Mouse (Mus musculus) forebrain, embryonic 10.5 days (tissue): ENCODE results near the gene Paf1. TPM values are rescaled to one million over a fixed set of nuclear protein-coding genes. Genes with fewer than 3 reads are reported as not detected.

Experiments
- DNase-seq: peaks from one replicate; pipeline ENCODE4 v3.0.0-alpha.2; 2017; ENCODE audit warnings: low spot score; ENCODE audit errors: extremely low spot score
- H3K27ac ChIP-seq: fragments of 300-500 bp; sonication (generic); 2 replicates; pipeline ENCODE4 v1.5.1; 2016; ENCODE audit warnings: mild to moderate bottlenecking
- H3K27me3 ChIP-seq: fragments of 300-500 bp; sonication (generic); 2 replicates; pipeline ENCODE4 v1.6.1; 2016; ENCODE audit warnings: mild to moderate bottlenecking; ENCODE audit not compliant: poor library complexity, severe bottlenecking
- H3K36me3 ChIP-seq: fragments of 300-500 bp; sonication (generic); replicated peaks from 2 replicates; pipeline ENCODE4 v1.6.1; 2016; ENCODE audit warnings: mild to moderate bottlenecking, moderate library complexity
- H3K4me1 ChIP-seq: fragments of 300-500 bp; sonication (generic); 2 replicates; pipeline ENCODE4 v1.6.1; 2016
- H3K4me3 ChIP-seq: fragments of 300-500 bp; sonication (generic); 2 replicates; pipeline ENCODE4 v1.5.1; 2016; ENCODE audit warnings: mild to moderate bottlenecking, moderate library complexity
- H3K9me3 ChIP-seq: fragments of 300-500 bp; sonication (generic); 2 replicates; pipeline ENCODE4 v1.6.1; 2016; ENCODE audit warnings: mild to moderate bottlenecking, moderate library complexity
- WGBS: fragments of 180-500 bp; shearing (Covaris S2); methylation state at CpG from one replicate; pipeline ENCODE4 v1.1.7; 2016; 5-methylcytosine and 5-hydroxymethylcytosine counted together
- polyA plus RNA-seq: library from polyadenylated mRNA; unstranded; fragments of >200 nt; fragmentation: Nextera tagmentation; extraction: Ambion mirVana; gene quantifications from 2 replicates; pipeline ENCODE4 v1.2.1, GENCODE M21; 2016

The Paf1 gene
- polyA plus RNA-seq, 1 experiment from 2014 or later: 82.3 TPM

DNA sequence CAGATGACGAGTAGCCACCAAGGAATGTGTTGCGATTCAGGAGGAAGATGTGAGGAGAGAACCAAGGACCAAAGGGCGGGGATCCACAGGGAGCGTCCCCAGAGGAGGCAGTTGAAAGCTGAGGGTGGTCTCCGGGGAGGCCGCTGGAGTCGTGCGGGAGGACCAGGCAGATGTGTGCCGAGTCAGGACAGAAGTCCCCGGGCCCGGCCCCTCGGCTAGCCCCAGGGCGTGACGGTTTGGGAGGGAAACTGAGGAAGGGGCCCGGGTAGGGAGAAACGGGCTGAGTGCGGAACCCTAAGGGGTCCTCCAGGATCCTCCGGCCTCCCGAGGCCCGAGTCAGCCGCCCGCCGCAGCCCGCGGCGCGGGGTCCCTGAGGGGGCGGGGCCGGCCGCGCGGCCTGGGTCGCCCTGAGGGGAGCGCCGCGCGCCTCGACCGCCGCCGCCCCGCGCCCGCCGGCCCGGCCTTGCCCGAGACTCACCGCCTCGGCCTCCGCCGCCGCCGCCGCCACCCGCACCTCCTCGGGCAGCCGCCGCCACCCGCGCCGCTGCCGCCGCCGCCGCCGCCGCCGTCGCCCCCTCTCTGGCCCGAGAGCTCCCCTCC is 43.0 kb downstream of the Paf1 start:
- H3K27ac ChIP-seq: peak overlapping the region; percentile 91
- DNase-seq: peak; percentile 38
- peaks cover 42% of the 10 kb centered on the region for H3K4me1 ChIP-seq
- WGBS: 5% methylated on average over 65 of the region's 70 CpGs
- H3K9me3 ChIP-seq: no peaks in the 10 kb centered on the region
- H3K27me3 ChIP-seq: no peaks in the 10 kb centered on the region
- peak overlapping the region; percentile 93 for H3K4me3 ChIP-seq
- peaks cover 34% of the 10 kb centered on the region for H3K36me3 ChIP-seq

DNA sequence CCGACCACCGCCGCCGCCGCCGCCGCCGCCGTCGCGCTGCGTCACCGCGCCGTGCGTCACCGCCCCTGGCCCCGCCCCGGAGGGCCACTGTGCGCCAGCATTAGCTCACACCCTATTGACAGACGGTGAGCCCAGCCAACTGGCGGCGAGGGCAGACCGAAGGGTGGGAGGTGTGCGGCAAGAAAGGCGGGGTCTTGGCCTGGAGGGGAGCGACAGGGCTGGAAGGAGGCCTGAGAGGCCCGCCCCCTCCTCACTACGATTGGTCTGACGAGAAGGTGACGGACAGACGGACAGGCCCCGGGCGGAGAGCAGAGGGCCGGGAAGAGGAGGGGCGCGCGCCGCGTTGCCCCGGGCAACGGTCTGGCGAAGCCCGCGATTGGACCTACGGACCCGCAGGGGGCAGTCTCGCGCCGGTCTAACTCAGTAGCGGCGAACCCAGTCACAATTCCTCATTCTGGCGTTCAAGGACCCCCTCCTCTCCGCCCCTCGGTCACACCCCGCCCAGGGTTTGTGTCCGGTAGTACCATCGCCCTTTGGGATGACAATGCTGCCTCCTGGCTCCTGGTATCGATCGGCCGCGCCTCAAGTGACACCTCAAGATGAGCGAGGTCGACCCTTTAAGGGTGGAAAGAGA is 43.6 kb downstream of the Paf1 start:
- H3K9me3 ChIP-seq: no peaks in the 10 kb centered on the region
- under 1% methylated on average over 52 of the region's 64 CpGs for WGBS
- peak overlapping the region; percentile 91 for H3K27ac ChIP-seq
- DNase-seq: peak; percentile 99
- H3K4me1 ChIP-seq: peaks cover 42% of the 10 kb centered on the region
- H3K27me3 ChIP-seq: no peaks in the 10 kb centered on the region
- peaks cover 28% of the 10 kb centered on the region for H3K36me3 ChIP-seq
- peak overlapping the region; percentile 93 for H3K4me3 ChIP-seq

DNA sequence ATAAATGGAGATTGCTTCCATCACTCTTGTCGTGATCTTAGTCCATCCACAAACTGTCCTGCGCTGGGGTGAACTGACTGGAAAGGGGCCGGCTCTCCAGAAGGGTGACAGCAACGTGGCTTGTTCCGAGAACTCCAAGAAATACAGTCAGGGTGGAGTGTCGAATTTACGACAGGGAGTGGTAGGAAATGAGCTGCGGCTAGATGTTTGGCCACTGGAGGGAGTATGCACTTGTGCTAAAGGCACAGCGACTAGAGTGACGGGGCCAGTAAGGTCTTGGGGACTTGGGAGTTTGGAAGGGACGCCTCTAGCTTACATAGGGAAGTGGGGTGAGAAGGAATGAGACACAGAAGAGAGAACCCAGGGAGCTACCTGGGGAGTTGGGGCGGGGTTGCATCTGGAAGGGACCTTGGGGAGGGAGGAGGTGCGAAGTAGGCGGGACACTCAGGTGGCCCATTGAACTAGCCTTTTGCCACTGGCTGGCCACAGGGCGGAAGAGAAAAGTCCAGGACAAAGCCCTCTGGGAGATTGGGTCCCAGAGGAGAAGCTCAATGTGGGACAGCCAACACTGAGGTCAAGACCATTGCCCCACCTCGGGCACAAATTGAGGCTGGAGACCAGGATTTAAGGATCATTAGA is 44.3 kb downstream of the Paf1 start, which contains the start of gene Gmfg:
TSS of gene Gmfg (plus strand) at position 516 of the 639 bp plus-strand sequence.
- Histone ChIP-seq H3K9me3 (no peaks in the 10 kb centered on the region), H3K4me3 (peak within 1 kb of the TSS; percentile 93), H3K27ac (peak within 1 kb of the TSS; percentile 91)

GRCm38 (mm10) chr7:28437964-28438363 is 45.2 kb downstream of the Paf1 start:
- no peak overlapping the region for H3K27ac ChIP-seq
- H3K9me3 ChIP-seq: no peaks in the 10 kb centered on the region
- peaks cover 38% of the 10 kb centered on the region for H3K4me1 ChIP-seq
- H3K27me3 ChIP-seq: no peaks in the 10 kb centered on the region
- DNase-seq: no peak
- H3K36me3 ChIP-seq: peaks cover 12% of the 10 kb centered on the region
- no peak overlapping the region for H3K4me3 ChIP-seq

More for the DNA sequence above, 44.3 kb downstream of the Paf1 start, which contains the start of gene Gmfg:
- WGBS: 2% methylated on average over 16 of the region's 16 CpGs
- no peaks in the 10 kb centered on the region for H3K27me3 ChIP-seq
- DNase-seq: peak; percentile 80
- peaks cover 21% of the 10 kb centered on the region for H3K36me3 ChIP-seq
- peaks cover 42% of the 10 kb centered on the region for H3K4me1 ChIP-seq

DNA sequence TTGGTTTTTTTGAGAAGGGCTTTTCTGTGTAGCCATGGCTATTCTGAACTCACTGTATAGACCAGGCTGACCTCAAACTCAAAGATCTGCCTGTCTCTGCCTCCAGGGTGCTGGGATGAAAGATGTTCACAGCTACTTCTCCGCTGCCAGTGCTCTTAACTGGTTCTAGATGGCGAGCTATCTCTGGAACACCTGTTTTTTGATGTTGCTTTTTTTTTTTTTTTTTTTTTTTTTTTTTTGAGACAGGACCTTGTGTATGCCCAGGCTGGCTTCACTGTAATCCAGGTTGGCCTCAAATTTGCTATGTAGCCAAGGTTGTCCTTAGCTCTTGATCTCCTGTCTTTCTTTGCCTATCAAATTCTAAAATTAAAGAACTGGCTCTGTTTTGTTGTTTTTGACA is 46.0 kb downstream of the Paf1 start:
- Histone ChIP-seq H3K27ac (no peak overlapping the region), H3K27me3 (no peaks in the 10 kb centered on the region), H3K36me3 (peaks cover 5% of the 10 kb centered on the region), H3K4me1 (peaks cover 30% of the 10 kb centered on the region), H3K4me3 (no peak overlapping the region), H3K9me3 (no peaks in the 10 kb centered on the region)
- 85% methylated on average over 2 of the region's 2 CpGs for WGBS
- no peak for DNase-seq

DNA sequence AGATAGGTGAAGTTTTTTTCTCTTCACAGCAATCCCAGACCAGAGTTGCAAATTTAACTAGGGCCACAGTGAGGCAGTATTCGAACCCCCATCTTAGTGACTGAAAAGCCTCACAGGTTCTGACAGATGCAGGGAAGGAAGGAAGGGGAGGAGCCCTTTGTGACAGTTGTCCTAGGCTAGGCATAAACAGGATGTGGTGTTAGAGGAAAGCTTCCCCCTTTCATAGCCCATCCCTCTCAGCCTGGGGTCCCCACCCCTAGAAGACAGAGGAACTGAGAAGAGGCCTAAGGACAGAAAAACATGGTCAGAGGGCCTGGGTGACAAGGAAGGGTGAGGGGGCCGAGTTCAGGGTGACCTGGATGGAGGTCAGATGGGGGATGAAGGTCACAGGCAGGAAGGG is 48.0 kb downstream of the Paf1 start:
- Histone ChIP-seq H3K4me1 (peaks cover 11% of the 10 kb centered on the region), H3K4me3 (no peak overlapping the region), H3K9me3 (no peaks in the 10 kb centered on the region), H3K36me3 (no peaks in the 10 kb centered on the region), H3K27ac (peak overlapping the region; percentile 17; the same call in 1 of the 2 replicates), H3K27me3 (peaks cover 4% of the 10 kb centered on the region)
- 67% methylated on average over 2 of the region's 2 CpGs for WGBS
- no peak for DNase-seq

- WGBS: 89% methylated on average over 14 of the region's 14 CpGs
- H3K4me3 ChIP-seq: no peak overlapping the region
- H3K4me1 ChIP-seq: peaks cover 13% of the 10 kb centered on the region
- peaks cover 8% of the 10 kb centered on the region for H3K27me3 ChIP-seq
- H3K27ac ChIP-seq: no peak overlapping the region
- no peaks in the 10 kb centered on the region for H3K9me3 ChIP-seq
- no peak for DNase-seq
- no peaks in the 10 kb centered on the region for H3K36me3 ChIP-seq
Observed at GRCm38 (mm10) chr7:28441776-28442485, 49.2 kb downstream of the Paf1 start.

GRCm38 (mm10) chr7:28442688-28443087 is 49.9 kb downstream of the Paf1 start:
- WGBS: 55% methylated on average over 4 of the region's 4 CpGs
- no peak overlapping the region for H3K4me3 ChIP-seq
- H3K36me3 ChIP-seq: no peaks in the 10 kb centered on the region
- H3K27me3 ChIP-seq: peaks cover 8% of the 10 kb centered on the region
- no peak overlapping the region for H3K27ac ChIP-seq
- H3K9me3 ChIP-seq: no peaks in the 10 kb centered on the region
- H3K4me1 ChIP-seq: peaks cover 13% of the 10 kb centered on the region
- no peak for DNase-seq

GRCm38 (mm10) chr7:28444344-28444974 is 51.7 kb downstream of the Paf1 start:
- H3K4me1 ChIP-seq: peaks cover 18% of the 10 kb centered on the region
- peaks cover 8% of the 10 kb centered on the region for H3K27me3 ChIP-seq
- no peaks in the 10 kb centered on the region for H3K9me3 ChIP-seq
- no peak overlapping the region for H3K4me3 ChIP-seq
- DNase-seq: no peak
- no peaks in the 10 kb centered on the region for H3K36me3 ChIP-seq
- WGBS: 90% methylated on average over 13 of the region's 13 CpGs
- H3K27ac ChIP-seq: no peak overlapping the region

DNA sequence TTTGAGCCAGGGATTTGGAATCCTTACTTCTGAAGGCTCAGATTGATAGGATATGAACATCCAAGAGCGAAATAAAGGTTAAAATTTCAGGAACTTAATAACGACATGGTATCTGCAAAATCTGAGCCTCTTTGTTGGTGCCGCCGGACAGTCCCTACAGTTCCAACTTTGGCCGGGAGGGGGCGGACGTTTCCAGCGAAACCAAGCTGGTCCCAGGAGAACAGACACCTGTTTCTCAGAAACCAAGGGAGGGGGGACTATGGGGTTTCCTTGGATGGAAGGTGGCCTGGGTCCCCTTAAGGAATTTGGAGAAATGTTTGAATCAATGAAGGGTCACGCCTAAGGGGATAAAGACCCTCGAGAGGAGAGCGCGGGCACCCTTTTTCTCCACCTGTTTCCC is 53.7 kb downstream of the Paf1 start:
- 8% methylated on average over 12 of the region's 12 CpGs for WGBS
- peak; percentile 85 for DNase-seq

DNA sequence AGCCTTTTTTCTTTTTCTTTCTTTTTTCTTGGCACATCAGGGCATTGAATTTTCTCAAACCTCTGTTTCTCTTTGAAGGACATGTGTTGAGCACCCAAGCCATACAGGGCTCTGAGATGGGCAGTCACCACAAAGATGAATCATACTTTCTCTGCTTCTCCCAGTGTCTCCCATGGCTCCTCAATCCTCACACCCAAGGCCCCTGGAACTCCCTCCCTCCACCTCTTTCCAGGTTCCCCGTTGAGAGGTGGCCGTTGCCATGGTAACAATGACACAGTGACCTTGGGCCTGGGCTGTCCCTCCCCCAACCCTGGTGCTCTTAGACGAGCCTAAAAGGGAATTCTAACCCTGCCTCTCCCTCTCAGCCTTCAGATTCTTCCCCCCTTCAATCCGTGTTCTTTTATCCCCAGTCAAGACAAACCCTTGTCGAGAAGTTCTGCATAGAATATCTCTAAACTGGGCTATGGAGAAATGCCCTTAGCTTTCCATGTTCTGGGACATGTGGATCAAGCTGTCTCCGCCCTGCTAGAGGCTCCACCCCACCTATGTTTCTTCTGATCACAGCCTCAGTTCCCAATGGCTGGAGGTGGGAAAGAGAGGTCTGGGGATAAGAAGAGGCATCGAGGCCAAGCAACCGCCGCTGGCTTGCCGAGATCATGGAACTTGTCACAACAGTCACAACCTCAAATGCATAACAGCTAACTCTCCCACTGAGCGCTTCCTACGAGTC is 54.5 kb downstream of the Paf1 start:
- no peak for DNase-seq
- H3K9me3 ChIP-seq: no peaks in the 10 kb centered on the region
- H3K27ac ChIP-seq: peak overlapping the region; percentile 58
- H3K27me3 ChIP-seq: peaks cover 8% of the 10 kb centered on the region
- H3K36me3 ChIP-seq: no peaks in the 10 kb centered on the region
- H3K4me1 ChIP-seq: peaks cover 24% of the 10 kb centered on the region
- peak overlapping the region; percentile 14; the same call in 1 of the 2 replicates for H3K4me3 ChIP-seq
- WGBS: 17% methylated on average over 12 of the region's 12 CpGs

More for the DNA sequence above, 53.7 kb downstream of the Paf1 start:
- Histone ChIP-seq H3K4me3 (0 out of 2 replicates have a peak overlapping the region, but pooled peaks have one; percentile 14), H3K4me1 (peaks cover 19% of the 10 kb centered on the region), H3K27me3 (peaks cover 8% of the 10 kb centered on the region), H3K9me3 (no peaks in the 10 kb centered on the region), H3K36me3 (no peaks in the 10 kb centered on the region), H3K27ac (no peak overlapping the region)
